Mouse (Mus musculus) stomach, postnatal 0 days (tissue): ENCODE results near the gene Vsig10. TPM values are rescaled to one million over a fixed set of nuclear protein-coding genes. Genes with fewer than 3 reads are reported as not detected.
"Not testable (repeated sequence)": the region's sequence is repeated elsewhere in the genome, so short reads cannot be mapped to it uniquely, and the experiment has no call there.

ENCODE experiments used
- ATAC-seq: fragments of 200-750 bp; cut with Nextera tagmentation; 2 replicates; pipeline ENCODE4 v1.8.0; 2017; ENCODE audit not compliant: low FRiP score, low TSS enrichment
- DNase-seq: peaks from one replicate; pipeline ENCODE4 v3.0.0-alpha.2; 2016; ENCODE audit warnings: low spot score
- H3K27ac ChIP-seq: fragments of 300-500 bp; sonication (generic); replicated peaks from 2 replicates; pipeline ENCODE4 v1.5.1; 2014; ENCODE audit warnings: mild to moderate bottlenecking, control low read depth
- H3K27me3 ChIP-seq: fragments of 300-500 bp; sonication (generic); 2 replicates; pipeline ENCODE4 v1.6.1; 2014; ENCODE audit warnings: low read length; ENCODE audit not compliant: control insufficient read depth, insufficient read depth
- H3K36me3 ChIP-seq: fragments of 300-500 bp; sonication (generic); 2 replicates; pipeline ENCODE4 v1.6.1; 2014; ENCODE audit warnings: low read length, mixed read lengths; ENCODE audit not compliant: control insufficient read depth, insufficient read depth
- H3K4me1 ChIP-seq: fragments of 300-500 bp; sonication (generic); replicated peaks from 2 replicates; pipeline ENCODE4 v1.6.1; 2014; ENCODE audit warnings: antibody characterized with exemption; ENCODE audit not compliant: control insufficient read depth, insufficient read depth
- H3K4me2 ChIP-seq: fragments of 300-500 bp; sonication (generic); replicated peaks from 2 replicates; pipeline ENCODE4 v1.6.1; 2014; ENCODE audit warnings: low read depth, mild to moderate bottlenecking, control low read depth, moderate library complexity
- H3K4me3 ChIP-seq: fragments of 300-500 bp; sonication (generic); 2 replicates; pipeline ENCODE4 v1.5.1; 2014; ENCODE audit warnings: low read depth, low read length, control low read depth
- H3K9ac ChIP-seq: fragments of 300-500 bp; sonication (generic); 2 replicates; pipeline ENCODE4 v1.6.1; 2014; ENCODE audit warnings: mild to moderate bottlenecking, low read length, control low read depth, mixed read lengths
- H3K9me3 ChIP-seq: fragments of 300-500 bp; sonication (generic); 2 replicates; pipeline ENCODE4 v1.6.1; 2016; ENCODE audit warnings: low read length; ENCODE audit not compliant: control insufficient read depth
- CTCF ChIP-seq: IDR thresholded peaks from 2 replicates; pipeline ENCODE4 v1.5.1; 2016; ENCODE audit warnings: antibody characterized with exemption, low read depth, mild to moderate bottlenecking, moderate library complexity
- EP300 ChIP-seq: optimal IDR thresholded peaks from 2 replicates; pipeline ENCODE3; 2016; ENCODE audit warnings: antibody characterized with exemption
- WGBS: fragments of 180-500 bp; shearing (Covaris S2); extraction: QIAGEN DNeasy Blood & Tissue Kit; methylation state at CpG from one replicate; pipeline ENCODE4 v1.1.7; 2014; 5-methylcytosine and 5-hydroxymethylcytosine counted together
- polyA plus RNA-seq: library from polyadenylated mRNA; unstranded; fragments of >200 nt; fragmentation: Nextera tagmentation; extraction: Ambion mirVana; gene quantifications from 2 replicates; pipeline ENCODE4 v1.2.1, GENCODE M21; 2015

Gene Vsig10
- polyA plus RNA-seq, 1 experiment from 2014 or later = 9.9 TPM

GRCm38 (mm10) chr5:117341896-117342295 lies 23.0 kb downstream of the Vsig10 start:
- 82% methylated on average over 6 of the region's 6 CpGs for WGBS
- no peaks in the 10 kb centered on the region for H3K4me1 ChIP-seq
- no peak for TF ChIP-seq EP300
- TF ChIP-seq CTCF = no peak
- no peak overlapping the region for H3K9ac ChIP-seq
- DNase-seq (no peak), ATAC-seq (no peak)
- H3K4me3 ChIP-seq = no peak overlapping the region
- peaks cover 13% of the 10 kb centered on the region for H3K36me3 ChIP-seq
- no peaks in the 10 kb centered on the region for H3K9me3 ChIP-seq
- H3K4me2 ChIP-seq = no peak overlapping the region
- H3K27ac ChIP-seq = no peak overlapping the region
- H3K27me3 ChIP-seq = no peaks in the 10 kb centered on the region

GRCm38 (mm10) chr5:117344496-117344895 lies 25.6 kb downstream of the Vsig10 start:
- WGBS = 92% methylated on average over 5 of the region's 5 CpGs
- H3K4me2 ChIP-seq, H3K27ac ChIP-seq, DNase-seq, ATAC-seq, H3K4me3 ChIP-seq, H3K4me1 ChIP-seq, H3K9me3 ChIP-seq, H3K27me3 ChIP-seq, H3K9ac ChIP-seq: not testable (repeated sequence)
- peaks cover 13% of the 10 kb centered on the region for H3K36me3 ChIP-seq

- DNase-seq = no peak
- H3K4me1 ChIP-seq = no peaks in the 10 kb centered on the region
- H3K9me3 ChIP-seq = no peaks in the 10 kb centered on the region
- WGBS = 79% methylated on average over 5 of the region's 5 CpGs
- no peak overlapping the region for H3K4me3 ChIP-seq
- no peak overlapping the region for H3K9ac ChIP-seq
- TF ChIP-seq CTCF = no peak
- no peak for TF ChIP-seq EP300
- peaks cover 11% of the 10 kb centered on the region for H3K36me3 ChIP-seq
- H3K27ac ChIP-seq = no peak overlapping the region
- no peaks in the 10 kb centered on the region for H3K27me3 ChIP-seq
- no peak overlapping the region for H3K4me2 ChIP-seq
- no peak for ATAC-seq
These were observed 26.6 kb downstream of the Vsig10 start for GRCm38 (mm10) chr5:117345432-117345976.

GRCm38 (mm10) chr5:117346281-117346680 lies 27.4 kb downstream of the Vsig10 start:
- no peak overlapping the region for H3K27ac ChIP-seq
- WGBS = 65% methylated on average over 3 of the region's 3 CpGs
- DNase-seq = no peak

GRCm38 (mm10) chr5:117347011-117347410 lies 28.1 kb downstream of the Vsig10 start:
- H3K9ac ChIP-seq = no peak overlapping the region
- H3K27ac ChIP-seq = no peak overlapping the region
- no peaks in the 10 kb centered on the region for H3K4me1 ChIP-seq
- no peak overlapping the region for H3K4me3 ChIP-seq
- H3K9me3 ChIP-seq = no peaks in the 10 kb centered on the region
- no peaks in the 10 kb centered on the region for H3K27me3 ChIP-seq
- no peak for DNase-seq
- TF ChIP-seq CTCF = no peak
- no peak for TF ChIP-seq EP300
- no peak overlapping the region for H3K4me2 ChIP-seq
- H3K36me3 ChIP-seq = peaks cover 7% of the 10 kb centered on the region
- WGBS = 86% methylated on average over 5 of the region's 5 CpGs
- ATAC-seq = no peak

More at GRCm38 (mm10) chr5:117346281-117346680, 27.4 kb downstream of the Vsig10 start:
- Histone ChIP-seq H3K36me3 (peaks cover 10% of the 10 kb centered on the region), H3K27me3 (no peaks in the 10 kb centered on the region), H3K4me1 (no peaks in the 10 kb centered on the region), H3K4me2 (no peak overlapping the region), H3K4me3 (no peak overlapping the region), H3K9me3 (no peaks in the 10 kb centered on the region), H3K9ac (no peak overlapping the region)
- ATAC-seq = no peak
- no peak for TF ChIP-seq EP300
- no peak for TF ChIP-seq CTCF

GRCm38 (mm10) chr5:117347838-117348237 lies 29.0 kb downstream of the Vsig10 start:
- peaks cover 7% of the 10 kb centered on the region for H3K36me3 ChIP-seq
- H3K27ac ChIP-seq = no peak overlapping the region
- no peaks in the 10 kb centered on the region for H3K9me3 ChIP-seq
- DNase-seq = no peak
- no peak overlapping the region for H3K9ac ChIP-seq
- no peaks in the 10 kb centered on the region for H3K27me3 ChIP-seq
- ATAC-seq = no peak
- H3K4me3 ChIP-seq = no peak overlapping the region
- H3K4me2 ChIP-seq = no peak overlapping the region
- no peak for TF ChIP-seq EP300
- no peak for TF ChIP-seq CTCF
- WGBS = 95% methylated on average over 2 of the region's 2 CpGs
- no peaks in the 10 kb centered on the region for H3K4me1 ChIP-seq
